Mouse (Mus musculus) forebrain, embryonic 16.5 days (tissue): Measurements from ENCODE around the gene Renbp. TPM values are rescaled to one million over a fixed set of nuclear protein-coding genes. Genes with fewer than 3 reads are reported as not detected.
A peak's percentile ranks its signal among the peaks of the same experiment; 100 is the strongest.

Source experiments
- ATAC-seq: fragments of 200-750 bp; cut with Nextera tagmentation; 2 replicates; pipeline ENCODE4 v1.8.0; 2017; ENCODE audit warnings: mild to moderate bottlenecking, moderate library complexity
- H3K27ac ChIP-seq: fragments of 300-500 bp; sonication (generic); 2 replicates; pipeline ENCODE4 v1.5.1; 2014; ENCODE audit warnings: low read length, control low read depth
- H3K27me3 ChIP-seq: fragments of 300-500 bp; sonication (generic); replicated peaks from 2 replicates; pipeline ENCODE4 v1.6.1; 2014; ENCODE audit warnings: low read length; ENCODE audit not compliant: control insufficient read depth, insufficient read depth
- H3K36me3 ChIP-seq: fragments of 300-500 bp; sonication (generic); 2 replicates; pipeline ENCODE4 v1.6.1; 2014; ENCODE audit not compliant: control insufficient read depth, insufficient read depth
- H3K4me1 ChIP-seq: fragments of 300-500 bp; sonication (generic); replicated peaks from 2 replicates; pipeline ENCODE4 v1.6.1; 2014; ENCODE audit warnings: low read length; ENCODE audit not compliant: control insufficient read depth, insufficient read depth
- H3K4me2 ChIP-seq: fragments of 300-500 bp; sonication (generic); 2 replicates; pipeline ENCODE4 v1.6.1; 2014; ENCODE audit warnings: mild to moderate bottlenecking, low read length, control low read depth
- H3K4me3 ChIP-seq: fragments of 300-500 bp; sonication (generic); replicated peaks from 2 replicates; pipeline ENCODE4 v1.5.1; 2014; ENCODE audit warnings: mild to moderate bottlenecking, low read length, control low read depth
- H3K9ac ChIP-seq: fragments of 300-500 bp; sonication (generic); replicated peaks from 2 replicates; pipeline ENCODE4 v1.6.1; 2014; ENCODE audit warnings: low read depth, low read length, control low read depth
- H3K9me3 ChIP-seq: fragments of 300-500 bp; sonication (generic); 2 replicates; pipeline ENCODE4 v1.6.1; 2016; ENCODE audit warnings: low read length; ENCODE audit not compliant: control insufficient read depth
- WGBS: fragments of 180-500 bp; shearing (Covaris S2); extraction: QIAGEN DNeasy Blood & Tissue Kit; methylation state at CpG from one replicate; pipeline ENCODE4 v1.1.7; 2014; 5-methylcytosine and 5-hydroxymethylcytosine counted together
- polyA plus RNA-seq: library from polyadenylated mRNA; unstranded; fragments of >200 nt; fragmentation: Nextera tagmentation; extraction: Ambion mirVana; gene quantifications from 2 replicates; pipeline ENCODE4 v1.2.1, GENCODE M21; 2015

Gene Renbp
- polyA plus RNA-seq, 1 experiment from 2014 or later = 6.7 TPM

GRCm38 (mm10) chrX:73941860-73942259 is 11.2 kb upstream of the Renbp start:
- WGBS = 86% methylated on average over 2 of the region's 2 CpGs
- Histone ChIP-seq H3K4me2 (no peak overlapping the region), H3K4me3 (no peak overlapping the region), H3K27me3 (no peaks in the 10 kb centered on the region), H3K9me3 (no peaks in the 10 kb centered on the region), H3K36me3 (peaks cover 8% of the 10 kb centered on the region; the same call in 1 of the 2 replicates), H3K27ac (no peak overlapping the region), H3K9ac (no peak overlapping the region), H3K4me1 (no peaks in the 10 kb centered on the region)
- no peak for ATAC-seq

GRCm38 (mm10) chrX:73931871-73932270 is 1.2 kb upstream of the Renbp start:
- H3K27ac ChIP-seq = no peak overlapping the region
- H3K4me2 ChIP-seq = no peak overlapping the region
- no peaks in the 10 kb centered on the region for H3K27me3 ChIP-seq
- H3K36me3 ChIP-seq = no peaks in the 10 kb centered on the region
- no peak overlapping the region for H3K4me3 ChIP-seq
- no peaks in the 10 kb centered on the region for H3K9me3 ChIP-seq
- no peak for ATAC-seq
- H3K4me1 ChIP-seq = no peaks in the 10 kb centered on the region
- H3K9ac ChIP-seq = no peak overlapping the region
- 81% methylated on average over 2 of the region's 2 CpGs for WGBS

DNA sequence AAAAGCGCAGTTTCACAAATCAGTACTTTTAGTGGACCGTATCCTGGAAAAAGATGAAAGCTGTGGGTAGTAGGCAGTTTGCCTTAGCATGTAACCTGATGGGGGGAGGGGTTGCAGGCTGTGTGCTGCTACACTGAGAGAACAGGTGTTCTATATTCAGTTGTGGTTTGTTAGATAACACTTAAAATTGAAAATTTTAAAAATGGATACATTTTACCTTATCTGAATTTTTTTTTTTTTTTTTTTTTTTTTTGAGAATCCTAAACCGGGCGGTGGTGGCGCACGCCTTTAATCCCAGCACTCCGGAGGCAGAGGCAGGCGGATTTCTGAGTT is 8.1 kb downstream of the Renbp start:
- peaks cover 6% of the 10 kb centered on the region for H3K4me1 ChIP-seq
- H3K9me3 ChIP-seq = no peaks in the 10 kb centered on the region
- H3K36me3 ChIP-seq = no peaks in the 10 kb centered on the region; the same call in 1 of the 2 replicates
- 73% methylated on average over 7 of the region's 8 CpGs for WGBS
- peak overlapping the region; percentile 55 for H3K4me2 ChIP-seq
- H3K27ac ChIP-seq = peak overlapping the region; percentile 62; the same call in 1 of the 2 replicates
- H3K9ac ChIP-seq = peak overlapping the region; percentile 60
- peak; percentile 7; the same call in 1 of the 2 replicates for ATAC-seq
- no peaks in the 10 kb centered on the region for H3K27me3 ChIP-seq
- H3K4me3 ChIP-seq = peak overlapping the region; percentile 65

GRCm38 (mm10) chrX:73921823-73922549 is 8.7 kb downstream of the Renbp start, which contains the start of the genes Arhgap4 and Naa10:
Gene Arhgap4, minus strand, starts transcription at chrX:73921870.
Gene Naa10, minus strand, starts transcription at chrX:73921944.
- no peaks in the 10 kb centered on the region for H3K9me3 ChIP-seq
- peak within 1 kb of the TSS; percentile 65 for H3K4me3 ChIP-seq
- peak; percentile 98 for ATAC-seq
- H3K9ac ChIP-seq = peak within 1 kb of the TSS; percentile 76
- H3K36me3 ChIP-seq = no peaks in the 10 kb centered on the region; the same call in 1 of the 2 replicates
- H3K4me1 ChIP-seq = peaks cover 6% of the 10 kb centered on the region
- 22% methylated on average over 43 of the region's 43 CpGs for WGBS
- peak within 1 kb of the TSS; percentile 76 for H3K27ac ChIP-seq
- H3K27me3 ChIP-seq = no peaks in the 10 kb centered on the region
- peak within 1 kb of the TSS; percentile 70 for H3K4me2 ChIP-seq

- H3K4me1 ChIP-seq = peaks cover 6% of the 10 kb centered on the region
- peak overlapping the region; percentile 70 for H3K4me2 ChIP-seq
- H3K4me3 ChIP-seq = peak overlapping the region; percentile 65
- H3K9me3 ChIP-seq = no peaks in the 10 kb centered on the region
- no peaks in the 10 kb centered on the region; the same call in 1 of the 2 replicates for H3K36me3 ChIP-seq
- 20% methylated on average over 34 of the region's 34 CpGs for WGBS
- no peaks in the 10 kb centered on the region for H3K27me3 ChIP-seq
- peak; percentile 41 for ATAC-seq
- H3K27ac ChIP-seq = peak overlapping the region; percentile 76; the same call in 1 of the 2 replicates
- H3K9ac ChIP-seq = peak overlapping the region; percentile 76
Observed at GRCm38 (mm10) chrX:73921285-73921822, 9.3 kb downstream of the Renbp start.

DNA sequence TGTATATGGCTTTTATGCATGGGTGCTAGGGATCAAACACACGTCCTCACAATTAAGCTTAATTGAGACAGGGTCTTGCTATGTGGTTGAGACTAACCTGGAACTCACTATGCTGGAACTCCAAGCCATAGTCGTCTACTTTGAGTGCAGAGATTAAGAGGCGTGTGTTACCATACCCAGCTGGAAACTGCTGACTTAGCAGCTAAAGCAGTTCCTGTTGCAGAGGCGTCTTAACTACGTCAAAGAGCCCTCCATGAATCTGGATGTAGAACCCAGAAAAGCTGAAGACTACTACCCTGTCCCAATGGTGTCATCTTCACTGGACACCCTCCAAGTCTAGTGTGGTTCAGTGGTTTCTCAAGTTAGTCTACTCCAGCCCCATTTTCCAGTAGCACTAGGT is 12.0 kb downstream of the Renbp start:
- Histone ChIP-seq H3K9me3 (no peaks in the 10 kb centered on the region), H3K4me1 (peaks cover 10% of the 10 kb centered on the region), H3K4me3 (no peak overlapping the region), H3K4me2 (no peak overlapping the region), H3K27ac (no peak overlapping the region), H3K27me3 (no peaks in the 10 kb centered on the region), H3K36me3 (no peaks in the 10 kb centered on the region; the same call in 1 of the 2 replicates), H3K9ac (no peak overlapping the region)
- ATAC-seq = no peak
- 86% methylated on average over 5 of the region's 5 CpGs for WGBS

DNA sequence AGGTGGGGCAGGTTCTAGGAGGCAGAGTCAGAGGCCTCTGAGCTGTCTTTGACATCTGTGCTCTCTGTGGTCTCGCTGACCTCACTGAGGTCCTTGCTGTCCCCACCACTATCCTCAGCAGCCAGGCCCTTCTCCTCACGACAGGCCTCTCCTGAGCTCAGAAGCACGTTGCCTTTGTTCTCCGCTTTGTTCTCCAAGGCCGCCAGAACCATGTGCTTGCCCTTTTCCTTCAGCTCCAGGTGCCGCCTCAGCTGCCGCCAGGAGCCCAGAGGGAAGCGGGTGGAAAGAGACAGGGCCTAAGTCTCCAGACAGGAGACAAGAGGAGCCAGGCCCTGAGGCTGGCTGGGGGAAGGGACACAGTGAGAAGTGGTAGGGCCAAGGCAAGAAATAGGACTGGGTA is 13.7 kb downstream of the Renbp start:
- Histone ChIP-seq H3K27ac (no peak overlapping the region), H3K4me2 (no peak overlapping the region), H3K4me1 (peaks cover 10% of the 10 kb centered on the region), H3K9me3 (no peaks in the 10 kb centered on the region), H3K27me3 (no peaks in the 10 kb centered on the region), H3K9ac (no peak overlapping the region), H3K36me3 (no peaks in the 10 kb centered on the region; the same call in 1 of the 2 replicates), H3K4me3 (no peak overlapping the region)
- 66% methylated on average over 8 of the region's 8 CpGs for WGBS
- no peak for ATAC-seq

DNA sequence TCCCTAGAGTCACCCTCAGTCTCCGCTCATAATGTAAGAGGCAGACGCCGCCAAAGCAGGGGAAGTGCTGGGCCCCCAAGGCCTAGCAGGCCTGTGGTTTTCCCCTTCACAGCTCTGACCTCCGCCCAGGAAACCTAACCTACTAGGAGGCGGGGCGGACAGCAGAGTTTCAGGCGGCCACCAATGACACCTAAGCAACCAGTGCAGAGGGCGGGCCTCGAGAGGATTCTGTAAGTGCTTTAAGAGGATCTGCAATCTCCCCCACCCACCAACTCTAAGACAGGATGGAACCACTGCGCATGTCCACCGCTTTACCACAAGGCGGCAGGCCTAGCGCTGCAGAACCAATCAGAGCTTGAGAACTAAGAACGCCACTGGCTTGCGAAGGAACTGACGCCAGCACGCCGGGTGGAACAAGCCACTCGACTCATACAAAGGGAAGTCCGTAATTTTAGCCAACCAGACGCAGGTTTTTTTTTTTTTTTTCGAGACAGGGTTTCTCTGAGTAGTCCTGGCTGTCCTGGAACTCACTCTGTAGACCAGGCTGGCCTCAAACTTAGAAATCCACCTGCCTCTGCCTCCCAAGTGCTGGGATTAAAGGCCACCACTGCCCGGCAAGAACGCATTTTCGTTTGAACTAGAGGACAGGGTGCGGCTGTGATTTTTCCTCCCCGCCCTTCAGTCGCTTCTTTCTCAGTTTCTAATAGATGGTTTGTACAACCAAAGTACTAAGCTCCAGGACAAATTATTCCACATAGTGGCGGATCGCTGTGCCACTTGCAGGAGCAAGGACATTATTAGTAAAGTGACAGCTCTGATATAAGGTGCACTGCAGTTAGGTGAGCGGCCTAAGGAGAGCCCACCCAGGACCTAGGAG is 15.6 kb downstream of the Renbp start:
- peak overlapping the region; percentile 84 for H3K27ac ChIP-seq
- peak overlapping the region; percentile 51; the same call in 1 of the 2 replicates for H3K9ac ChIP-seq
- H3K27me3 ChIP-seq = no peaks in the 10 kb centered on the region; the same call in 1 of the 2 replicates
- no peaks in the 10 kb centered on the region for H3K9me3 ChIP-seq
- H3K4me2 ChIP-seq = peak overlapping the region; percentile 50
- WGBS = 28% methylated on average over 31 of the region's 31 CpGs
- ATAC-seq = peak; percentile 98
- H3K4me1 ChIP-seq = peaks cover 4% of the 10 kb centered on the region
- peak overlapping the region; percentile 32 for H3K4me3 ChIP-seq
- H3K36me3 ChIP-seq = no peaks in the 10 kb centered on the region; the same call in 1 of the 2 replicates

GRCm38 (mm10) chrX:73911588-73911987 is 19.1 kb downstream of the Renbp start:
- Histone ChIP-seq H3K9me3 (no peaks in the 10 kb centered on the region), H3K4me2 (no peak overlapping the region), H3K27ac (no peak overlapping the region), H3K27me3 (no peaks in the 10 kb centered on the region; the same call in 1 of the 2 replicates), H3K4me3 (no peak overlapping the region), H3K9ac (no peak overlapping the region), H3K36me3 (no peaks in the 10 kb centered on the region), H3K4me1 (peaks cover 4% of the 10 kb centered on the region)
- WGBS = 74% methylated on average over 2 of the region's 2 CpGs
- ATAC-seq = no peak
